Mouse (Mus musculus) limb, embryonic 13.5 days (tissue): ENCODE measurements around the gene Gm5565. TPM values are rescaled to one million over a fixed set of nuclear protein-coding genes. Genes with fewer than 3 reads are reported as not detected.
"Not testable (repeated sequence)": the region's sequence is repeated elsewhere in the genome, so short reads cannot be mapped to it uniquely, and the experiment has no call there.

ENCODE experiments used
- ATAC-seq: fragments of 200-750 bp; cut with Nextera tagmentation; 2 replicates; pipeline ENCODE4 v1.8.0; 2017; ENCODE audit warnings: low read depth, moderate number of reproducible peaks, moderate TSS enrichment; ENCODE audit not compliant: low FRiP score
- H3K27ac ChIP-seq: fragments of 300-500 bp; sonication (generic); 2 replicates; pipeline ENCODE4 v1.5.1; 2015; ENCODE audit warnings: inconsistent platforms, mild to moderate bottlenecking, moderate library complexity
- H3K27me3 ChIP-seq: fragments of 300-500 bp; sonication (generic); 2 replicates; pipeline ENCODE4 v1.6.1; 2015; ENCODE audit warnings: mild to moderate bottlenecking, inconsistent platforms
- H3K36me3 ChIP-seq: fragments of 300-500 bp; sonication (generic); 2 replicates; pipeline ENCODE4 v1.6.1; 2015; ENCODE audit warnings: inconsistent platforms, mild to moderate bottlenecking, moderate library complexity
- H3K4me1 ChIP-seq: fragments of 300-500 bp; sonication (generic); 2 replicates; pipeline ENCODE4 v1.6.1; 2015; ENCODE audit warnings: inconsistent platforms
- H3K4me2 ChIP-seq: fragments of 300-500 bp; sonication (generic); replicated peaks from 2 replicates; pipeline ENCODE4 v1.6.1; 2015; ENCODE audit warnings: inconsistent platforms, mild to moderate bottlenecking, moderate library complexity
- H3K4me3 ChIP-seq: fragments of 300-500 bp; sonication (generic); 2 replicates; pipeline ENCODE4 v1.5.1; 2015; ENCODE audit warnings: moderate library complexity, mild to moderate bottlenecking, inconsistent platforms
- H3K9ac ChIP-seq: fragments of 300-500 bp; sonication (generic); 2 replicates; pipeline ENCODE4 v1.6.1; 2015; ENCODE audit warnings: mild to moderate bottlenecking, inconsistent platforms
- H3K9me3 ChIP-seq: fragments of 300-500 bp; sonication (generic); 2 replicates; pipeline ENCODE4 v1.6.1; 2016; ENCODE audit warnings: inconsistent platforms
- WGBS: fragments of 180-500 bp; shearing (Covaris S2); methylation state at CpG from one replicate; pipeline ENCODE4 v1.1.7; 2015; 5-methylcytosine and 5-hydroxymethylcytosine counted together
- polyA plus RNA-seq: library from polyadenylated mRNA; unstranded; fragments of >200 nt; fragmentation: Nextera tagmentation; extraction: Ambion mirVana; gene quantifications from 2 replicates; pipeline ENCODE4 v1.2.1, GENCODE M21; 2015

The Gm5565 gene
- polyA plus RNA-seq, 1 experiment from 2014 or later, result not detected

DNA sequence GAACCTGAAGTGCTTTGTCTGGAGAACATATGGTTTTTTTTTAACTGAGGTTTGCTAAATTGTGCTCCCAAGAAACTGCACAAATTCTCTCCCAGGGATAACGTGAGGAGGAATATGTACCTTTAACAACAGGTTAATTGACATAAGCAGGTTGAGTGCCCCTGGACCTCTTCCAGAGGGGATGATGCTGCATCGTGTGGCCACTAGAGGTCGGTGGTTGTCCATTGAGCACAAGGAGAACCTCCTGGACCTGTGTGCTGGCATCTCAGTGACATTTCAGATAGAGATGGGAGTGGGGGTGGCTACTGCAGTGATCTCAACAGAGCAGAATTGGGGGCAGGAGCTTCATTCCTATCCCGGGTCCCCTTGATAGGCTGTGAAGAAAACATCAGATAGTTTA, 12.4 kb upstream of the Gm5565 start:
- not testable (repeated sequence) for H3K4me3 ChIP-seq, H3K9ac ChIP-seq, H3K4me1 ChIP-seq, H3K27me3 ChIP-seq, H3K27ac ChIP-seq, H3K9me3 ChIP-seq, ATAC-seq, H3K4me2 ChIP-seq, H3K36me3 ChIP-seq
- WGBS, result 54% methylated on average over 4 of the region's 4 CpGs

- H3K4me2 ChIP-seq, ATAC-seq, H3K36me3 ChIP-seq, H3K27ac ChIP-seq, H3K4me1 ChIP-seq, H3K9me3 ChIP-seq, H3K27me3 ChIP-seq, H3K4me3 ChIP-seq, H3K9ac ChIP-seq: not testable (repeated sequence)
- 78% methylated on average over 2 of the region's 2 CpGs for WGBS
Measured at GRCm38 (mm10) chr5:146170621-146171020, 10.3 kb upstream of the Gm5565 start, which contains the start of gene Gm6309. Gm6309 (minus strand) TSS chr5:146170721.

DNA sequence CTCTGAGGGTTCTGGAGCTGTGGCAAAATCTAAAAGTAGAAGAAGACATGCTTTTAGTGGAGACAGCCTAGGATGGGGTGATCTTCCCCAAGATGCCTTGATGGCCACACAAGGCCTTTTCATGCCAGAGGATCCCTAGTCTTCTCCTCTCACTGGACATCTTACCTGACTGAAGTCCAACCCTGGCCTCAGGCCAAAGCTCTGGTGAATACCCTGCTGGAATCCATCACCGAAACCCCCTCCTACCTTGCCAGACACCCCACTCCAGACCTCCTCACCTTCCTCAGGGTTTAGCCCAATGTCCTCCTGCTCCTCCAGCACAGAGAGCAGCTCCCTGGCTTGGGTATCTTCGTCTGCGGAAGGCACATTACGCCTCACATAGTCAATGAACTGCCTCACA, 2.0 kb downstream of the Gm5565 start:
- not testable (repeated sequence) for ATAC-seq, H3K4me2 ChIP-seq, H3K4me3 ChIP-seq, H3K4me1 ChIP-seq, H3K9me3 ChIP-seq, H3K27me3 ChIP-seq, H3K36me3 ChIP-seq, H3K27ac ChIP-seq, H3K9ac ChIP-seq
- WGBS, result 89% methylated on average over 4 of the region's 4 CpGs

DNA sequence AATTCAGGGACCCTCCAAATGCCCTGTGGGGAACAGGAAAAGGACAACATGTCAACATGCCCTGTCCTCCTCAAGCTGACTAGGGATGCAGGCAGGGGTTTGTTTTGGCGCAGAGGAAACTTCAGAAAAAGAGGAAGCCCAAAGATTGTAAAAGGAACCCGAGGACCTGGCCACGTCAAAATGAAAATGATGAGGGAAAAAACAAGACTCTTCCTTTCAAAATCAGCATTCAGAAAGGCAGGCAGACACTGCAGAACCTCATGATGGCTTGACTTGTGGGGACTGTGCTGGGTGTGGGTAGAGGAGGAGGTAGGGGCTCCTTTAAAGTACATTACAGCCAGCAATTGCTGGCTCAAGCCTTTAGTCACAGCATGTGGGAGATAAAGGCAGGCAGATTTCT, 9.9 kb downstream of the Gm5565 start:
- WGBS, result 81% methylated on average over 3 of the region's 3 CpGs
- Histone ChIP-seq H3K4me3 (no peak overlapping the region), H3K4me1 (no peaks in the 10 kb centered on the region), H3K9me3 (peaks cover 10% of the 10 kb centered on the region; the same call in 1 of the 2 replicates), H3K9ac (no peak overlapping the region), H3K36me3 (no peaks in the 10 kb centered on the region), H3K4me2 (no peak overlapping the region), H3K27ac (no peak overlapping the region), H3K27me3 (no peaks in the 10 kb centered on the region)
- no peak for ATAC-seq

- peaks cover 10% of the 10 kb centered on the region; the same call in 1 of the 2 replicates for H3K9me3 ChIP-seq
- H3K9ac ChIP-seq, result no peak overlapping the region
- no peaks in the 10 kb centered on the region for H3K27me3 ChIP-seq
- H3K27ac ChIP-seq, result no peak overlapping the region
- H3K36me3 ChIP-seq, result no peaks in the 10 kb centered on the region
- no peaks in the 10 kb centered on the region for H3K4me1 ChIP-seq
- ATAC-seq, result no peak
- H3K4me3 ChIP-seq, result no peak overlapping the region
- WGBS, result 57% methylated on average over 2 of the region's 2 CpGs
- H3K4me2 ChIP-seq, result no peak overlapping the region
Measured at GRCm38 (mm10) chr5:146147903-146148302, 12.4 kb downstream of the Gm5565 start.

Other genes starting within 250 kb of the Gm5565 start
- gene Cyp3a25, start 150.9 kb downstream of the Gm5565 start, polyA plus RNA-seq, result not detected in 2 replicates
- gene Cyp3a59, start 81.3 kb downstream of the Gm5565 start, polyA plus RNA-seq, result not detected in 2 replicates
- not detected in 2 replicates for gene Gm6309, start 10.2 kb upstream of the Gm5565 start, polyA plus RNA-seq
- not detected in 2 replicates for gene 1700001J03Rik, start 24.8 kb upstream of the Gm5565 start, polyA plus RNA-seq
- gene Rnf6, start 61.0 kb upstream of the Gm5565 start, polyA plus RNA-seq, result 40.1 and 40.3 TPM in 2 replicates
- gene Cdk8, start 70.7 kb upstream of the Gm5565 start, polyA plus RNA-seq, result 21.0 and 21.5 TPM in 2 replicates
- 3.7 and 4.5 TPM in 2 replicates for gene Wasf3, start 224.4 kb upstream of the Gm5565 start, polyA plus RNA-seq